Mouse (Mus musculus): ENCODE data around the gene Pola1. TPM values are rescaled to one million over a fixed set of nuclear protein-coding genes. Genes with fewer than 3 reads are reported as not detected.
A peak's percentile ranks its signal among the peaks of the same experiment; 100 is the strongest.

Pola1 gene
- total RNA-seq (2021), result 1 to 10 TPM; 3.0 to 3.2 TPM
- long read RNA-seq, experiment 1, partial matches to known transcripts, result 1 of 1 reads
- long read RNA-seq, experiment 1, other reads (novel, unspliced or antisense), result 0 of 1 reads
- long read RNA-seq, experiment 2, result 0 reads

- DNase-seq, result peak; percentile 80 to 82
- intact Hi-C loops (cut with DNase I), result loop anchor here (10.0 kb wide), 1 partner anchor 337 kb away; no protein-coding TSS in a partner anchor
These were observed at the start of gene Pola1 for GRCm38 (mm10) chrX:93631657-93632449. Pola1 (minus strand) TSS chrX:93632155.

DNA sequence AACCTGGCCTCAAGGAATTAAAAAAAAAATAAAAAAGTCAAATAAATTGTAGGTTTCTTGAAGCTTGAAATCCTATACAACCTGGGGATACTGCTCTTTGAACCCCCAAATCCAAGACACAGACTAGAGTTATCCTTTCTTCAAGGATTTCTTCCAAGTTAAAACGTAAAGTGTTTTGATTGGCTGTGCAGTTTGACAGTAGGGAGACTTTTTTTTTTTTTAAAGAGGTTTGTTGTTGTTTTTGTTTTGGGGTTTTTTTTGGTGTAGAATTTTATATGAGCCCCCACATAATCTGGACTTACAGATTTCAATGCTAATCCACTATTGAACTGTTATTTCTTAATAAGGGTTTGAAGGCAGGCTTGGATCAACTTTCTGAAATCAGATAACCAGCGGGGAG, 44.3 kb upstream of the Pola1 start:
- DNase-seq, result no peak
- intact Hi-C loops (cut with DNase I), result no loop called here

DNA sequence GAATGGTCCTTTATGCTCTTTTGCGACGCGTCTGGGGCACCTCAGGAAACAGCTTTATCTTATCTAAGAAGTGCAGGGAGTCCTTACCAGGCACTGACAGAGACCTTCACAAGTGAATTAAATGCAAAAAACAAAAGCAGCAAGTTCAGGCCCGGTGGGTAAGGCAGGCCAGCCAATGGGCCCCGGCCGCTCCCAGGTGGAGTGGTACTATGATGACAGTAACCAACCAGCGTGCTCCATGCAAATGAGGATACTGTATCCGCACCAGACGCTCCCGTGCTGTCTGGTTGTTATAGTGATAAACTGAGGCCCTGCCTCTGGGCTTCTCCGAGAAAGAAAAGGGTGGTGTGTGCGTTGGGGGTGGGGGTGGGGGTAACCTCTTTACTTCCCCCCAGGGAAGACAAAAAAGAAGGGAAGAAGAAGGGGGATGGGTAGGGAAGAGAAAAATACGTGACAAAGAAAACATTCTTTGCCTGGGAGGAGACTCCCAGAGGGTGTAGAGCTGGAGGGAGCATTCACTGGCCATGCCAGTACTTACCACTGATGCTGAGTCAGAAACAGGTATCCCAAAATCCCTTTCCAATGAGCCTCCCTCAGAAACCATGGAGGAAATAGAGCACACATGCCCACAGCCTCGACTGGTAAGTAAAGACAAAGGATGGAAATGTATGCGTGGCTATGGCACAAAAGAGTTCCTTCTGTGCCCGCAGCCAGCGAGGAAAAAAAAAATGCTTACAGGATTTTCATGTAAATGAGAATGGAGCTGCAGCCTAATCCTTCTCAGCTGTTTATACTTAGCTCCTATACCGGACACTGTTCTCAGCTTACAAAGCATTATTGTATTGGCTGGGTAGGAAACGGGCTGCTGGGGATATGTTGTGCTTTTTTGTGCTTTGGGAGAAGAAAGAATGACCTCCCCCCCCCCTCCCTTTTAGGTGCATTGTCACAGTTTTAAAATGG, 43.2 kb upstream of the Pola1 start:
- peak in 1 of 2 experiments; percentile 4 for DNase-seq
- intact Hi-C loops (cut with DNase I), result no loop called here

GRCm38 (mm10) chrX:93674432-93674831, 42.5 kb upstream of the Pola1 start:
- intact Hi-C loops (cut with DNase I), result no loop called here
- DNase-seq, result no peak

DNA sequence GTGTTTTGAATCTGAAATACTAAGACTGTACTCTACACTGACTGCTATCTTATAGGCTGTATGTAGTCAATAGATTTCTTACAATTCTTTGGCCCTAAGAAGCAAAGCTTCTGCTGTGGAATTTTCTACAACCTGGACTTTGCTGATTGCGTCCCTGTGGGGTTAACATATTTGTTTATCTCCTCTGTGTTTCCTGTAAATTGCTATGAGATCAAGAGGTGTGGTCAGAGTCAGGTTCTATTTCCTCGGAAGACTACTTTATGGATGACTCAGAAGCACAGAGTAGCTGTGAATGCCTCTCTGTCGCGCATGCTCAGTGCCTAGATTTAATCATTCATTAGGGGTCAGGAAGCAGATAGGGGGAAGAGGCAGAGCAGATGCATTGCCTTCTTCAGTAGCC, 32.8 kb upstream of the Pola1 start:
- DNase-seq, result no peak
- intact Hi-C loops (cut with DNase I), result no loop called here

DNA sequence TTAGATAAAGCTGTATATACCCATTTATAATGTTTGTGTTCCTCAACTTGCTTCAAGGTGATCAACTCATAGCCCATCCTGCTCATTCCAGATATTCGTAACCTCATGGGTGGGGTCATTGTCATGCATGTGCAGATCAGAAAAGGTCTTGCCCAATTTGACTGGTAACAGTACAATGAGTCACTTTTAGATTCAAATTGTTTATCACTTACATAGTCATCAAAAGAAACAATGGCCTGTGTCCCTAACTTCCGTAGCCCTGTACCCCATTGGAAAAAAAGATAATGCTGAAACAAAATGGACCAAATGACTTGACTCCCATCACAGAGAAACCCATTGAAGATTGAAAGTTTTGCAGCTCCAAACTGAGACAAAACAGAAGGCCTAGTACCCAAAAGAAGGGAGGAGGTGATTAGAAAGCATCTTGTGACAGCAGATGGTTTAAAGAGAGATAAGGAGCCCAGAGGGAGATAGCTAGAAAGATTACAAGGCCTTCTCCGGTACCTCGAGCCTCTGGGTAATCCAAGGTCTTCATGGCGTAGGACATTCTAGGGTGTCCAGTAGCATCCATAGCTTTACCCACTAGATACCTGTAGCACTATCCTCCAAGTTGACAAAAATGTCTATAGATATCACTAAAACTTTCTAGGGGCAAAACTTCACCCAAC, 32.1 kb upstream of the Pola1 start:
- intact Hi-C loops (cut with DNase I), result no loop called here
- DNase-seq, result no peak

GRCm38 (mm10) chrX:93655153-93655552, 23.2 kb upstream of the Pola1 start:
- DNase-seq, result no peak
- intact Hi-C loops (cut with DNase I), result no loop called here

GRCm38 (mm10) chrX:93654218-93655002, 22.5 kb upstream of the Pola1 start, which contains the start of gene Pcyt1b:
Pcyt1b (plus strand) TSS chrX:93654863.
- DNase-seq, result no peak
- intact Hi-C loops (cut with DNase I), result no loop called here

GRCm38 (mm10) chrX:93650738-93651137, 18.8 kb upstream of the Pola1 start:
- no peak for DNase-seq
- intact Hi-C loops (cut with DNase I), result no loop called here

DNA sequence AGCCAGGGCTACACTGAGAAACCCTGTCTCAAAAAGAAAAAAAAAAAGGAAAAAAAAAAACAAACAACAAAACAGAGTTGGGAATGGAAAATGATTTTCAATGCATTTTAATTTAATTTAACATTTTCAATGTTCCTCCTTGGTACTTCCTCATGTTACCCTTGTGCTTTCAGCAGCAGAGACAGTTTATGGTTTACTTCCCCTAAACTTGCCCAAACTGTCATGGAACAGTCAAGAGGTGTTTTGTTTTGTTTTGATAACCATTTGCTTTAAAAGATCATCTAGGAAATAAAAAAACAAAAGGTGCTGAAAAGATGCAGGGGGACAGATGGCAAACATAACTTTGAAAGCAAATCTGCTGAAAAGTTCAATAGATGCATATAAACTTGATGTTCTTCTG, 12.1 kb upstream of the Pola1 start:
- DNase-seq, result no peak

DNA sequence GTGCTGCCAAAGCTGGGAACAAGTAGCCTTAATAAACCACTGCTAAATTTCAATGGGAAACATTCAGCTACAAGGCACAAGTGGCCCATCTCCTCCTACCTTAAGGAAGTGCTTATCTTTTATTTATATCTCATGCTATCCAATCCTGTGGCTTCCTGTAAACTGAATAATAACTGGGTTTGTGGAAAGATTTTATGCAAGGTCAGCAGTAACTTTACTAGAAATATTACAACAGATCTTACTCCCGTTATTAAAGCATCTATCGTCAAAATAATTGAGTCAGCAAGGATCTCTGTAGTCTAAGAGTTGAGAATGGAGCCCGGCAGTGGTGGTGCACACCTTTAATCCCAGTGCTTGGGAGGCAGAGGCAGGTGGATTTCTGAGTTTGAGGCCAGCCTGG, 11.6 kb upstream of the Pola1 start:
- DNase-seq, result no peak

More for the DNA sequence above, 12.1 kb upstream of the Pola1 start:
- intact Hi-C loops (cut with DNase I), result no loop called here

GRCm38 (mm10) chrX:93634861-93635375, 3.0 kb upstream of the Pola1 start:
- DNase-seq, result no peak

More for the DNA sequence above, 11.6 kb upstream of the Pola1 start:
- intact Hi-C loops (cut with DNase I), result no loop called here

DNA sequence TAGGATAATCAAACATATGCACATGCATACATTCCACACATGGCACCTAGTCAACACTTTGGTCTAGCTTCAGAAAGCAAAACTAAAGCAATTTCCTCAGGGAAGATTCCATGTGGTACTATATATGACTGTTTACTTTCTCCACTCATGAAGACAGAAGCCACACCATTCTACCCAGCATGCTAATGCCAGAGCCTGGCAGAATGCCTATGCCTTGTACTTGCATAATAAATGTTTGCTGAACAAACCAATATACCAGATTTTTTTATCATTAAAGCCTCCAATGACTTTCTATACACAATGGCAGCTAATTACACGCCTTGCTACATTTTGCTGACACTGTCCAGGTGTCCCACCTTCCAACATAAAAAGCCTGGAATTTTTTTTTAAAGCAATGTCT, 1.7 kb downstream of the Pola1 start:
- intact Hi-C loops (cut with DNase I), result loop anchor here (10.0 kb wide), 1 partner anchor 335 kb away; no protein-coding TSS in a partner anchor
- no peak for DNase-seq

More at GRCm38 (mm10) chrX:93634861-93635375, 3.0 kb upstream of the Pola1 start:
- intact Hi-C loops (cut with DNase I), result loop anchor here (10.0 kb wide), 1 partner anchor 340 kb away; no protein-coding TSS in a partner anchor

DNA sequence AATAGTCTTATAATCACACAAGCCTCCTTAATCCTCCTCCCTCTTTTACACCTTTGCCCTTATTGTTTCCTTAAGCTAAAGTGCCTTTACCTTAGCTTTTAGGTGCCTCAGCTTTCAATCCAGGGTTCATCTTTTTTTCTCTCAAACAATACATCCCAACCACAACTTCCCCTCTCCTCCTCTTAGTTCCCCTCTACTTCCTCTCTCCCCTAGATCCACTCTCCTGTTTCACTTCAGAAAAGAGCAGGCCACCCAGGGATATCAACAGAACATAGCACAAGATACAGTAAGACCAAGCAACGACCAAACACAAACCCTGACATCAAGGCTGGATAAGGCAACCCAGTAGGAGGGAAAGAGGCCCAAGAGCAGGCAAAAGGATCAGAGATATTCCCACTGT, 29.7 kb downstream of the Pola1 start:
- no peak for DNase-seq
- intact Hi-C loops (cut with DNase I), result no loop called here

DNA sequence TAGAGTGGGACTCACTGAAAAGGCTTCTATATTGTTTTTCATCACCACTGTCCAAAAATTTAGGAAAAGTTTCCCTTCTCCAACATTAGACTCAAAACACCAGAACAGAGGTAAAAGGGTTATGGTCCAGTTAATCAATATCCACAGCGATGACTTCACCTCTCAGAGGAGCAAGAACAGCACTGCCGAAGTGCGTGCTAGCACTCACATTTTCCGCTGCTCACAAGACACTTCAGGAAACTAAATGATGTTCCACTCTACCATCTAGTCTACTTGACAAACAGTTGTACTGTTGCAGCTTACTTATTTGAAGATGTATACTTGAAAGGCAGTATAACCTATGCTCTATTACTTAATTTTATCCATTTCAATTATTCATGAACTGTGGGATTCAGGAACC, 37.7 kb downstream of the Pola1 start:
- DNase-seq, result no peak
- intact Hi-C loops (cut with DNase I), result no loop called here

- intact Hi-C loops (cut with DNase I), result no loop called here
- DNase-seq, result no peak
These were observed 51.0 kb downstream of the Pola1 start for GRCm38 (mm10) chrX:93580931-93581330.

DNA sequence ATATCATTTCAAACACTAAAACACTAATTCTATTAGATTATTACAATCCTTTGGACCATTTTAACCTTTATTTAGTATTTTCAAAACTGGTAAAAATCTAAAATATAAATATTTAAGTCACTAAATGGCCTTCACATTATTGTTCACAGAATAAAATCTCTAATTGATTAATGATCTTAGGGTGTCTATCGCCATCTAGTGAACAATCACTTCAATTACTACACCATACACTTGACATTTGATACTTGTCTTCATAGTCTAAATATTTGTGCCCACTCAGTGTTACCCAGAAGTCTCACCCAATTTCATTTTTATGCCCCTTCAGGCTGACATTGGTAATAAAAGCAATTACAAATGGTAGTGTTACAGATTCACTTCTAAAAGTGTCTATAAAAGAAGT, 74.8 kb downstream of the Pola1 start:
- DNase-seq, result no peak
- intact Hi-C loops (cut with DNase I), result no loop called here

- no peak for DNase-seq
- intact Hi-C loops (cut with DNase I), result no loop called here
These were observed 92.2 kb downstream of the Pola1 start for GRCm38 (mm10) chrX:93539779-93540178.

- intact Hi-C loops (cut with DNase I), result no loop called here
- no peak for DNase-seq
These were observed 129.0 kb downstream of the Pola1 start for GRCm38 (mm10) chrX:93502865-93503353.
